Mouse (Mus musculus) CD4-positive, CD25-positive, alpha-beta regulatory T cell, adult 4 months (primary cell): ENCODE results near the gene Gm7980. TPM values are rescaled to one million over a fixed set of nuclear protein-coding genes. Genes with fewer than 3 reads are reported as not detected.
"Not testable (repeated sequence)": the region's sequence is repeated elsewhere in the genome, so short reads cannot be mapped to it uniquely, and the experiment has no call there.

Source experiments
- ATAC-seq: one replicate; pipeline ENCODE4 v1.8.0; 2017
- polyA plus RNA-seq, 2 experiments: library from polyadenylated mRNA; unstranded; fragments of 100-300 nt; shearing (Covaris generic); gene quantifications; one replicate each; pipeline ENCODE4 v1.2.1; 2017

Gene Gm7980
- not detected for polyA plus RNA-seq

- ATAC-seq, result not testable (repeated sequence)
Observed at GRCm38 (mm10) chr14:41907190-41907589, at the start of gene Gm7980. Gene Gm7980, minus strand, starts transcription at chr14:41907290.

- ATAC-seq, result not testable (repeated sequence)
Observed at GRCm38 (mm10) chr14:41943695-41944094, 36.6 kb upstream of the Gm7980 start, which contains the start of gene 1700024B05Rik. Gene 1700024B05Rik, plus strand, starts transcription at chr14:41943995.

- ATAC-seq, result not testable (repeated sequence)
Observed at GRCm38 (mm10) chr14:41924649-41925048, 17.6 kb upstream of the Gm7980 start, which contains the start of gene 1700049E17Rik1. Gene 1700049E17Rik1, plus strand, starts transcription at chr14:41924949.

Other genes starting within 250 kb of the Gm7980 start
- not detected for gene Gm8068, start 205.4 kb downstream of the Gm7980 start, polyA plus RNA-seq
- not detected for gene Gm7929, start 156.7 kb downstream of the Gm7980 start, polyA plus RNA-seq
- not detected for gene Gm47189, start 134.8 kb downstream of the Gm7980 start, polyA plus RNA-seq
- gene 1700049E17Rik1, start 17.7 kb upstream of the Gm7980 start, polyA plus RNA-seq, result not detected
- gene 1700024B05Rik, start 36.7 kb upstream of the Gm7980 start, polyA plus RNA-seq, result not detected
- not detected for gene Gm6401, start 60.6 kb upstream of the Gm7980 start, polyA plus RNA-seq
- not detected for gene Gm3543, start 76.0 kb upstream of the Gm7980 start, polyA plus RNA-seq
- gene Gm7951, start 210.1 kb upstream of the Gm7980 start, polyA plus RNA-seq, result not detected